Mouse (Mus musculus) C2C12 (cell line): Measurements from ENCODE around the gene Pik3cd.

Experiments used
- CEBPB ChIP-seq: IDR thresholded peaks from one replicate; pipeline ENCODE4 v1.6.1; 2011; ENCODE audit warnings: low read depth, mild to moderate bottlenecking, control low read depth, moderate library complexity
- CTCF ChIP-seq: IDR thresholded peaks from one replicate; pipeline ENCODE4 v1.5.1; 2011; ENCODE audit not compliant: control insufficient read depth, insufficient read depth, insufficient read length
- FOSL1 ChIP-seq: IDR thresholded peaks from one replicate; pipeline ENCODE4 v1.8.0; 2011; ENCODE audit warnings: mild to moderate bottlenecking, low read length; ENCODE audit not compliant: poor library complexity, insufficient read depth, severe bottlenecking
- MAX ChIP-seq: IDR thresholded peaks from one replicate; pipeline ENCODE4 v1.6.1; 2011; ENCODE audit warnings: mild to moderate bottlenecking, control low read depth
- MYOD1 ChIP-seq: IDR thresholded peaks from one replicate; pipeline ENCODE4 v1.6.1; 2011; ENCODE audit warnings: low read depth; ENCODE audit not compliant: control insufficient read depth, insufficient read length
- MYOG ChIP-seq: IDR thresholded peaks from one replicate; pipeline ENCODE4 v1.6.1; 2011; ENCODE audit not compliant: control insufficient read depth, insufficient read length; ENCODE audit errors: extremely low read depth
- USF1 ChIP-seq: IDR thresholded peaks from one replicate; pipeline ENCODE4 v1.6.1; 2011; ENCODE audit warnings: low read depth, mild to moderate bottlenecking, control low read depth, moderate library complexity

- TF ChIP-seq CTCF (no peak), CEBPB (no peak), USF1 (no peak), MYOG (no peak), MYOD1 (no peak), MAX (no peak), FOSL1 (no peak)
Measured at GRCm38 (mm10) chr4:149701426-149702209, 753 bp downstream of the Pik3cd start.
